Mouse (Mus musculus): ENCODE results near the gene Amotl2.

GRCm38 (mm10) chr9:102689406-102689939 lies 27.0 kb upstream of the Amotl2 start:
- TF ChIP-seq GATA1 (IDR thresholded peaks at IDR 0.05; ENCODE audit: low read depth, low read length) (no peak), POLR2A (IDR thresholded peaks at IDR 0.05; ENCODE audit: control insufficient read depth in 1 of 2, insufficient read depth in 1 of 2, low read depth in 1 of 2, low read length in 2 of 2, poor library complexity in 1 of 2) (no peak), EP300 (IDR thresholded peaks at IDR 0.05; ENCODE audit: low read depth in 1 of 2, low read length in 2 of 2) (no peak), E2F4 (IDR thresholded peaks at IDR 0.05; ENCODE audit: borderline replicate concordance, low read depth, low read length) (no peak), MAX (IDR thresholded peaks at IDR 0.05; ENCODE audit: low read length) (no peak), MAZ (IDR thresholded peaks at IDR 0.05; ENCODE audit: low read depth, low read length) (no peak), USF1 (IDR thresholded peaks at IDR 0.05; ENCODE audit: low read depth, low read length) (no peak)

All from MEL (cell line).